Mouse (Mus musculus): Measurements from ENCODE around the gene Gm10972.
"Not testable (repeated sequence)": the region's sequence is repeated elsewhere in the genome, so short reads cannot be mapped to it uniquely, and the experiment has no call there.

Gm10972 gene

DNA sequence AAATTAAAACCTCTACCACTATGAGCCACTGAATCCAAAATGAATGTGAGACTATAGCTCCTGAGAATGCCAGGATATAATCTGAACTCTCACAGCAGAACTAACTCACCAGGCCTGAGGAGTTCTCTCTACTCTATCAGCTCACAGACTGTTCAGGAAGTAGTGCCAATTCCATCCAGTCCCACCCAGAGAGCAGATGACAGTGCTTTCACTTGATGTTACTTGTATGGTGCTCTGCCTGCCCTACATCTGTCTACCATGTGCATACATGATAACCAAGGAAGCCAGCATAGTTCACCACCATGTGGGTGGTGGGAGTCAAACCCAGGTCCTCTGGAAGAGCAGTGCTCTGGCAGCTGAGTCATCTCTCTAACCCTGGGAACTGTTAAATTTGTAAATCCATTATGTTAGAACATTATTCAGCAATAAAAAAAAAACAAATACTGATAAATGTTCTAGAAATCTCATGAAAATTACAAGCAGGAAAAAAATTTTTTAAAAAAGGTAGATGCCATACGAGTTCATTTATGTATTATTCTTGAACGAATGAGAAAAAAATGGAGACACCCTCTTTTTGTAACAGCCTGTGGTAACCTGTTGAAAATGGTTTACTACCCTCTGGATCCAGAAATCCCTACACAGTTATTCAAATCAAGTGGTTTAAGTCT, at the start of gene Gm10972:
Gm10972 (plus strand) TSS at position 618 of the 668 bp plus-strand sequence.
- DNase-seq (ENCODE audit: low spot score in 2 of 2), result not testable (repeated sequence)

DNA sequence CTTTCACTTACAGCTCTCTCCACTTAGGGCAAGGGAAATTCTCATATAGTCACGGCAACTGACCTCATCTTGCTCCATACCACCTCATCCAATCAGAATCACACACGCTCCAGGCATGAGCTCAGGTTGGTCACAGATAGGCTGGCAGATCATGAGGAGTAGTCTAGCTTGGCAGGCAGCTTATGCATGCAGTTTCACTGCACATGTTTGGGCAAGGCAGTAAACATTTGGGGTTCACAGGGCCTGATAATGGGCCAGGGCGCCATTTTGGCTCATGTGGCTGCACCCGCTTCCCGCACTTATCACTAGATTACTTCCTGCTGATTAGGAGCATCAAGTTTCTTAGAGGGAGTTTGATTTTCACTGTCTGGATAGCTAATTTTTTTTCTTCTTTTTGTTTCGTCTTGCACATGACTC, 47.0 kb upstream of the Gm10972 start:
- DNase-seq (ENCODE audit: low spot score in 2 of 2), result no peak

DNA sequence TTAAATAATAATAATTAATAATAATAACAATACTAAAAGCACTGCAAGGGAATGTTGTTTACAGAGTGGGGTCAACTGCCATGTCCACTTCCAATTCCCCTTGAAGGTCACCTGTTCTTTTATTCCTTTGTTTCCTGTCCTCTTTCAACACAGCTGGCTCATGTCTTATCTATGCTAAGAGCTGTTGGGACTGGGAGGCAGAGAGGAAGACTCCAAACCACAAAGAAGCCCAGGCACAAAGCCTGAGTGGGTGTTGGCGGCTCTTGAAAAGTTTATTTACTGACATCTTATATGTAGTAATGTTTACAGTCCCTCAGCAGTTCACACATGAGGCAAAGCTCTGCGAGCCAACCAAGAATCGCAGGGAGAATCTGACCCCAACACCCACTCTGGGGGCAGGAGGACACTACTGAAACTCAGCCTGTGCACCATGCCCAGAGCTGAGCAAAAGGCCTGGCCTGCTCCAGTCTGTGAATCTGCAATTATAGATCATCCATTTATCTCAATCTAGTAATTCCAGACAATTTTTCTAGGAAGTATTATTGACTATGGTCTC, 45.6 kb upstream of the Gm10972 start:
- DNase-seq (ENCODE audit: low spot score in 2 of 2), result no peak

DNA sequence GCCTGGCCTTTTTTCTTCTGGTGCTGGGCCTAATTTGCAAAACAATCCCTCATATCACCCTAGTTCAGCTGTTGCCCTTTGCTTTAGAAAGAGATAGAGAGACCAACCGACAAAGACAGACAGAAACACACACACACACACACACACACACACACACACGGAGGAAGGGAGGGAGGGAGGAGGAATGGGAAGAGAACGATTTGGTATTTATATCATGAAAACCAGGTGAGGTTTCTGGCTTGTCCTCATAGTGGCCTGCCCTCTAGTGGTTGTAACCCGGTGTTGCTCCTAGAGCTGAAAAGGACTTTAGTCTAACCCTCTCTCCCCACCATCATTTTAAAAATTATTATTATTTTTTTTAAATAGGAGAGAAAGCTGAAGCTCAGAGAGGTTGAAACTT, 41.0 kb upstream of the Gm10972 start:
- peak in 1 of 2 experiments; percentile 74 for DNase-seq (ENCODE audit: low spot score in 2 of 2)

GRCm38 (mm10) chr3:94609621-94610020, 33.3 kb upstream of the Gm10972 start:
- no peak for DNase-seq (ENCODE audit: low spot score in 2 of 2)

GRCm38 (mm10) chr3:94610581-94610980, 32.3 kb upstream of the Gm10972 start:
- no peak for DNase-seq (ENCODE audit: low spot score in 2 of 2)

GRCm38 (mm10) chr3:94611343-94611742, 31.6 kb upstream of the Gm10972 start:
- no peak for DNase-seq (ENCODE audit: low spot score in 2 of 2)

- no peak for DNase-seq (ENCODE audit: low spot score in 2 of 2)
Measured at GRCm38 (mm10) chr3:94611834-94612233, 31.1 kb upstream of the Gm10972 start.

- DNase-seq (ENCODE audit: low spot score in 2 of 2), result no peak
Measured at GRCm38 (mm10) chr3:94612274-94612673, 30.6 kb upstream of the Gm10972 start.

DNA sequence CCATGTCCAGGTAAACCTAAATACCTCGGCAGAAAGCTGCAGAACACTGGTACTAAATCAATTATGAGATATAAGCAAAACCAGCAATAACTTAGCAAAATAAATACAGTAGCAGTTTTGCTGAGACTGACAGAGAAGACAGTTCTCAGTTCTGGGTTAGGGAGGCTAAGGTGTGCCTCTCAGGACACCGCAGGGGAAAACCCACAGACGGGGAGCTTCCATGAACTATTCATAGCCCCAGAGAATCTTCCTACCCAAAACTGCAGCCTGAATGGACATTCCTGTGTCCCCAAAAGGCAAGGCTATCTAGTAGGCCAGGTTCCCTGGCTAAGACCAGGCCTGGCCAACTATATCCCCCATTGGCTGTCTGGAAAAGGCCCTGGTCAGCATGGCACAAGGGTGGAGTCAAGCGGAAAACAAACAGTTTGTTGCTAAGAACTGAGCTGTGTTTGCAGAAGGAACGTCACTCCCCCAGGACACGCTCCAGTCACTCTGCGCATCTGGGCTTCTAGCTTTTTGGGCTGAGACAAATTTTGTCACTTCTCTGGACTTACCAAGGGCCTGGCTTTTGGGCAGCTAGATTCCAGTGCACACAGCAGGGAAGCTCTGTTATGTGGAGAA, 29.5 kb upstream of the Gm10972 start:
- DNase-seq (ENCODE audit: low spot score in 2 of 2), result no peak

DNA sequence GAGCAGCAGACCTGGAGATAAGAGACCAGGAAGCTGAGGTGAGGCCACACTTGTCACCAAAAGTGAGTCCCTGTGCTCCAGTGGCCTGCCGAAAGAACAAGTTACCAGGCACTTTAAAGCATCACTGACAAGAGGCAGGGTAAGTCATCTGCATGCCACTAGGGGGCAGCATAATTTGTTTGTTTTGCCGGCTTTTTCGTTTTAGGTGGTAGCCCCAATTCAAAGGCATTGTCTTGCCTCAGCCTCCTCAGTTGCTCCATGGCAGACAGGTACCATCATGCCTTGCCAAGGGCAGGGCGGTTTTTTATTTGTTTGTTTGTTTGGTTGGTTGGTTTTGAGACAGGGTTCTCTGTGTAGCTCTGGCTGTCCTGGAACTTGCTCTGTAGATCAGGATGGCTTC, 26.2 kb upstream of the Gm10972 start:
- DNase-seq (ENCODE audit: low spot score in 2 of 2), result peak; percentile 39 to 67

- no peak for DNase-seq (ENCODE audit: low spot score in 2 of 2)
Measured at GRCm38 (mm10) chr3:94621740-94622507, 21.0 kb upstream of the Gm10972 start.

GRCm38 (mm10) chr3:94622550-94622949, 20.4 kb upstream of the Gm10972 start:
- DNase-seq (ENCODE audit: low spot score in 2 of 2), result no peak

DNA sequence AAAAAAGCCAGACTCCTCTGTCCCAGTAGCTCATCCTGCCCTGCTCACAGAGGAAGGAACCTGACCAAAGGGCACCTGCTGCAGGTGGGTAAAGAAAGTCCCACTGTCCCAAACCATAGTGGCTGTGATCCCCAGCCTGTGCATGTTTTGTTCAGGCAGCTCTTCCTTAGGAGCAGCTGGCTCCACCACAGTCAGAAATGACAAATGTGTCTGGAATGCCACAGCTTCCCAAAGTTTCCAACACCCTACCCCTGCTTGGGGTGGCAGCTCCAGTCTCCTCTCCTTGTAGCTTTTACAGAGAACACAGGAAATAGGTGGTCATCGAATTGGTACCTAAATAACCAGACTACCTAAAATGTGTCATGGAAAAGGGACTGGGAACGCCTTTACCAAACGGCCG, 18.6 kb upstream of the Gm10972 start:
- no peak for DNase-seq (ENCODE audit: low spot score in 2 of 2)

DNA sequence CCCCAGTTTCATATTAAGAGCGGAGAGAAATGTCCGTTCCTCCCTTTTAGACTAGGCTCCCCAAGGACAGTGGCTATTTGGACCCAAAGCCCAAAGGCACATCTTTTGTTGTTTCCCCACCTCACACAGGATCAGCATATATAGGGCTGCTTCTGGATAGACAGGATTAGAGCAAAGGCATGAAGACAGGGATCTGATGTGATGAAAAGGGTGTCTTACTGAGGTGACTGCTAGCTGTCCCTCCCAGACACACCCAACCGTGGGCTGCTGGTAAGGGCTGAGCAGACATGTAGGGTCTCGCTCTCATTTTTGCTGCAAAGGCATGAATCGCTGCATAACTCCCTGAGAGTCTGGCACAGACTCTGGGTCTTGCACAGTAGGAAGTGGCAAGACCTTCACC, 14.2 kb upstream of the Gm10972 start:
- no peak for DNase-seq (ENCODE audit: low spot score in 2 of 2)

DNA sequence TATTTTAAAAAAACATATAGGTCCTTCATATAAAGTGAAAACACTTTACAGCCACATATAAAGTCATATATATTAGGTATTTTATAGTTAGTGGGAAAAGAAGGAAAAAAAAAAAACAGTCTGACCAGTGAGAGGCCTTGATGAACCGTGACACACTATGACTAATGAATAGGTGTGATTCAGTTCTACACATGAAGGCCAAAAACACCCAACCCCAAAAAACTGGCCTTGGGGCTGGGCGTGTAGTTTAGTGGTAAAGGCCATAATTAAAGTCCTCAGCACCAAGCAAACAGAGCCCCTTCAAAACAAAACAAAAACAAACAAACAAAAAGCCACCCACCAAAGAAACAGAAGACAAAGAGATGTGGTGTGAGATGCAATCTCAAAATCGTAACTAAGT, 13.0 kb upstream of the Gm10972 start:
- DNase-seq (ENCODE audit: low spot score in 2 of 2), result no peak

- DNase-seq (ENCODE audit: low spot score in 2 of 2), result no peak
Measured at GRCm38 (mm10) chr3:94648755-94649590, 6.1 kb downstream of the Gm10972 start.

GRCm38 (mm10) chr3:94650409-94650808, 7.5 kb downstream of the Gm10972 start:
- no peak for DNase-seq (ENCODE audit: low spot score in 2 of 2)

DNA sequence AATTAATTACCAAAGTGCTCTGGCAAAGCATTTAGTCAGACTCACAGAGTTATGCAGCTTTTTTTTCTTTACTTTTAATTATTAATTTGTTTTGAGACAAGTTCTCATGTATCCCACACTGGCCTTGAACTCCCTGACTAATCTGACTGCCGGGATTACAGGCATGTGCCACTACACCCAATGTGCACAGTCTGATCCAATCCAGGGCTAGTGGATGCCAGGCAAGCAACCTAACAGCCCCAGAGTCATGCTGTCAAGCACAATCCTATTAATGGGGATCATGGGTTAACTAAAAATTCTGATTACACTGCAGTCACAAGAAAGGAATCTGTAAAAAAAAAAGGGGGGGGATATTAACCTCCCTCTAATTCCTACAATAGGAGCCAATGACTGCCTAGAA, 11.1 kb downstream of the Gm10972 start:
- DNase-seq (ENCODE audit: low spot score in 2 of 2), result not testable (repeated sequence)

DNA sequence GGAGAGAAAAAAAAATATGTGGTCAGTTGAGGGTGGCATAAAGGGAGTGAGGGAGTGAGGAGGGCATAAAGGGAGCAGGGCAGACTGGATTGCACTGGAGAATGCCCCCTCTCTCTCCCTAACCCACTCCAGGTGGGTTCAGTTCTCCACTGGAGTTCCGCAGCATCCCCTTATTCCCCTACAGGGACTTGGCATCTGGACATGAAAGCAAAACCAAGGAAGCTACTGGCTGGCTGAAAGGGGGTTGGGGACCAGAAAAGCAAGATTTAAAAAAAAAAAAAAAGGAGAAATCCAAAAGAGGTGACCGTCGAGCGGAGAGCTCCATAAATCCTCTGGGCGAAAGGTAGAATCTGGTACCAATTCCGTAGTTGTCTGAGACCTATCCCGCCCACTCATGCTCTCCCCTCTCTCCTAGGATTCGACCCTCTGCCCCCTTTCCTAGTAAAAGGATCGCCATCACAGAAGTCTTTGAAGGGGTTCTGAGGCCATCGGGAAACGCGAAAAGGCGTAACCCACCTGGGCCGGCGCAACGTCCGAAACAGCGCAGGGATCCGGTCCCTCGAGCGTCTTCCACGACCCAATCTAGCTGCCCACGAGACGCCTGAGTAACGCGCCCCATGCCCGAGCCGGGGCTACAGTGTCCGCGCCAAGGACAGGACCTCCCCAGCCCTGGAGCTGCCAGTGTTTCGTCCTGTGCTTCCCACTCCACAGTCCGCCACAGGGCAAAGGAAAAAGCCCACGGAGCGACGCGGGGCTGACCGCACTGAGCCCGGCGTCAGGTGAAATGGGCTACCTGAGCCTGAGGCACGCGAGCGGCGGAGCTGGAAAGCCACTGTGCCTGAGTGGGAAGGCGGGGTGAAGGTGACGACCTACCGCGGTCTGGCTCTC, 15.2 kb downstream of the Gm10972 start:
- not testable (repeated sequence) for DNase-seq (ENCODE audit: low spot score in 2 of 2)

GRCm38 (mm10) chr3:94658740-94659095, 15.8 kb downstream of the Gm10972 start, which contains the start of gene Tuft1:
Gene Tuft1 (minus strand): TSS chr3:94658872.
- DNase-seq (ENCODE audit: low spot score in 2 of 2), result peak; percentile 69 to 87
